Mouse (Mus musculus): ENCODE measurements around the gene Rasal3.

DNA sequence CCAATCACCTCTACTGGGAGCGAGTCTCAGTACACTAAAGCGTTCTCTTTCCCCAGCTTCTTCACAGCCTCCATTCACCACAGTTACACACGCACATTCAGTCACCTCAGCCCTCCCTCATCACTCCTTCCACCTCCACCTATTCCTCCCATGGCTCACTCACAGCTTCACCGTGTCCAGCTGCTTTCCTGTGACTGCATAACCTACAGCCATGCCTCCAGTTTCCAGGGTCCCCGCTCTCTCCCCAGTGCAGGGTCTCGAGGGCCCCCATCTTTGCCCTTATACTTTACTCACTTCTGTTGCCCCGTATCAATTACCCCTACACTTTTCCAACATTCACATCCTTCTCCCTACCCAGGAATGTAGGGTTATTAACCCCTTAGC lies 15.4 kb downstream of the Rasal3 start:
- no peak for TF ChIP-seq CTCF (IDR thresholded peaks at IDR 0.05)
- TF ChIP-seq POLR2A (IDR thresholded peaks at IDR 0.05; ENCODE audit: insufficient read depth, low read depth, low read length) = no peak
- TF ChIP-seq EP300 (IDR thresholded peaks at IDR 0.05; ENCODE audit: insufficient read depth, low read depth, low read length) = no peak

Measured in heart, adult 2 months (tissue).